Mouse (Mus musculus): Measurements from ENCODE around the gene Mettl1.
"Not testable (repeated sequence)": the region's sequence is repeated elsewhere in the genome, so short reads cannot be mapped to it uniquely, and the experiment has no call there.

The Mettl1 gene

GRCm38 (mm10) chr10:127068360-127069038 lies 27.3 kb downstream of the Mettl1 start:
- DNase-seq (ENCODE audit: low read depth, low spot score), result no peak

- DNase-seq (ENCODE audit: low read depth, low spot score), result no peak
These were observed 28.3 kb downstream of the Mettl1 start for GRCm38 (mm10) chr10:127069281-127070189.

- peak; percentile 88 for DNase-seq (ENCODE audit: low read depth, low spot score)
These were observed 29.2 kb downstream of the Mettl1 start, which contains the start of gene Tspan31 for GRCm38 (mm10) chr10:127070190-127071121. TSS of gene Tspan31 (minus strand) at chr10:127070264.

GRCm38 (mm10) chr10:127071203-127071602 lies 30.0 kb downstream of the Mettl1 start:
- DNase-seq (ENCODE audit: low read depth, low spot score), result no peak

- not testable (repeated sequence) for DNase-seq (ENCODE audit: low read depth, low spot score)
These were observed 31.1 kb downstream of the Mettl1 start for GRCm38 (mm10) chr10:127072270-127072669.

- not testable (repeated sequence) for DNase-seq (ENCODE audit: low read depth, low spot score)
These were observed 31.8 kb downstream of the Mettl1 start for GRCm38 (mm10) chr10:127072969-127073368.

- DNase-seq (ENCODE audit: low read depth, low spot score), result no peak
These were observed 32.8 kb downstream of the Mettl1 start for GRCm38 (mm10) chr10:127073981-127074380.

GRCm38 (mm10) chr10:127075080-127075479 lies 33.9 kb downstream of the Mettl1 start, which contains the start of gene Agap2:
TSS of gene Agap2 (plus strand) at chr10:127075284.
- DNase-seq (ENCODE audit: low read depth, low spot score), result peak; percentile 89

GRCm38 (mm10) chr10:127075651-127076050 lies 34.4 kb downstream of the Mettl1 start:
- DNase-seq (ENCODE audit: low read depth, low spot score), result no peak

GRCm38 (mm10) chr10:127076082-127076481 lies 34.9 kb downstream of the Mettl1 start:
- DNase-seq (ENCODE audit: low read depth, low spot score), result peak; percentile 89

- DNase-seq (ENCODE audit: low read depth, low spot score), result no peak
These were observed 36.3 kb downstream of the Mettl1 start for GRCm38 (mm10) chr10:127077515-127077914.

GRCm38 (mm10) chr10:127078001-127078676 lies 36.9 kb downstream of the Mettl1 start:
- DNase-seq (ENCODE audit: low read depth, low spot score), result no peak

- DNase-seq (ENCODE audit: low read depth, low spot score), result no peak
These were observed 37.7 kb downstream of the Mettl1 start for GRCm38 (mm10) chr10:127078677-127079575.

- DNase-seq (ENCODE audit: low read depth, low spot score), result no peak
These were observed 38.6 kb downstream of the Mettl1 start for GRCm38 (mm10) chr10:127079665-127080391.

- no peak for DNase-seq (ENCODE audit: low read depth, low spot score)
These were observed 39.9 kb downstream of the Mettl1 start for GRCm38 (mm10) chr10:127080901-127081780.

GRCm38 (mm10) chr10:127081996-127082620 lies 40.9 kb downstream of the Mettl1 start:
- no peak for DNase-seq (ENCODE audit: low read depth, low spot score)

- DNase-seq (ENCODE audit: low read depth, low spot score), result no peak
These were observed 42.2 kb downstream of the Mettl1 start for GRCm38 (mm10) chr10:127083292-127083914.

Data from CD4-positive helper T cell, adult 2 months (primary cell).